Mouse (Mus musculus): ENCODE data around the gene Myo1c. TPM values are rescaled to one million over a fixed set of nuclear protein-coding genes. Genes with fewer than 3 reads are reported as not detected.
A peak's percentile ranks its signal among the peaks of the same experiment; 100 is the strongest.

Gene Myo1c
- polyA plus RNA-seq, 1 experiment = 69.2 TPM

- WGBS = under 1% methylated on average over 78 of the region's 78 CpGs
- peak overlapping the region; percentile 99 for H3K27ac ChIP-seq (ENCODE audit: control insufficient read depth, insufficient read depth, low read depth, low read length, poor library complexity)
- peak overlapping the region; percentile 90 for H3K4me3 ChIP-seq (replicated peaks; ENCODE audit: control insufficient read depth, low read depth, low read length)
- peaks cover 7% of the 10 kb centered on the region; the same call in 1 of the 2 replicates for H3K4me1 ChIP-seq (ENCODE audit: control insufficient read depth, insufficient read depth, low read length)
- TF ChIP-seq POLR2A (IDR thresholded peaks at IDR 0.05; ENCODE audit: borderline replicate concordance, control insufficient read depth, low read depth, low read length) (peak; percentile 59; the same call in 1 of the 2 replicates), CTCF (IDR thresholded peaks at IDR 0.05; ENCODE audit: control insufficient read depth, insufficient read depth, low read length) (no peak)
These were observed 5.6 kb downstream of the Myo1c start for GRCm38 (mm10) chr11:75655621-75656545.

DNA sequence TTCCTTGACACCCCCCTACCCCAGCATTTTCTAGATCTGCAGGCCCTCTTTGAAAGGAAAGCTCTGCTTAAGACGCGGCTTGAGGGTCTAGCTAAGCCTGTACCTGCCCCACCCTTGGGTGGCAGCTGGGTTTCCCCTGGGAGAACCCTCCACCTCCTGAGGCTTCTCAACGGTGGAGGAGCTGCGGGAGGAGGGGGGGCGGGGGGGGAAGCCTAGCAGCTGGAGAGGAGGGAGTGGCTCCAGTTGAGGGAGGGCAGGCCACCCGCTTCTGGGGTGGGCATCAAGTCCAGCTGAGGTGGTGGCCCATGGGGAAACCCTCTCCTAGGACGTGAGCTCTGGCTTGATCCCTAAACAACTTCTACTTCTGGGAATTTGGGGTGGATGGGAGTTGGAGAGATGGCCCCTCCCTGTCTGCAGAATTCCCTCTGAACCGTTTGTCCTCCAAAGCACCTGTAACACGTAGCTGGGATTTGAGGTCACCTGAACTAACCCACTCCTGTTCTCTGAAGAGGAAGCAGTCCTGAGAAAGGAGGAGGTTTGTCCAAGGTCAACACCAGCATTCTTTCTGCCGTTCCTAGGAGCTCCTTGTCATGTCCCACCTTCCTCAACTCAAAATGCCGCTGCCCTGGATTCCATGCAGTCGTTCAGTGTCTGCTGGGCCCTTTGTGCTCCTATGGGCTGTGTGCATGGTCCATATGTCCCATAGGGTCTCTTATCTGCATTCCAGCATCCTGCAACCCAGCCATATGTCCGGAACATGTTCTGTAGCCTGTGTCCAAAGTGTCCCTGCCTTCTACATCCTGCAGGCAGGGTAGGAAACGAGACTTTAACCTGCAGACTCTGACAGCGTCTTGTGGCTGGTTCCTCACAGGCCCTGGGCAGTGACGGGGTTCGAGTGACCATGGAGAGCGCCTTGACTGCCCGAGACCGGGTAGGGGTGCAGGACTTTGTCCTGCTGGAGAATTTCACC lies 6.6 kb downstream of the Myo1c start:
- no peak for TF ChIP-seq CTCF (IDR thresholded peaks at IDR 0.05; ENCODE audit: control insufficient read depth, insufficient read depth, low read length)
- no peak for TF ChIP-seq POLR2A (IDR thresholded peaks at IDR 0.05; ENCODE audit: borderline replicate concordance, control insufficient read depth, low read depth, low read length)
- 56% methylated on average over 20 of the region's 20 CpGs for WGBS
- Histone ChIP-seq H3K4me3 (replicated peaks; ENCODE audit: control insufficient read depth, low read depth, low read length) (peak overlapping the region; percentile 90), H3K4me1 (ENCODE audit: control insufficient read depth, insufficient read depth, low read length) (peaks cover 7% of the 10 kb centered on the region; the same call in 1 of the 2 replicates), H3K27ac (ENCODE audit: control insufficient read depth, insufficient read depth, low read depth, low read length, poor library complexity) (peak overlapping the region; percentile 99)

GRCm38 (mm10) chr11:75657841-75658240 lies 7.5 kb downstream of the Myo1c start:
- H3K27ac ChIP-seq (ENCODE audit: control insufficient read depth, insufficient read depth, low read depth, low read length, poor library complexity) = no peak overlapping the region
- TF ChIP-seq POLR2A (IDR thresholded peaks at IDR 0.05; ENCODE audit: borderline replicate concordance, control insufficient read depth, low read depth, low read length) = no peak
- no peak overlapping the region for H3K4me3 ChIP-seq (replicated peaks; ENCODE audit: control insufficient read depth, low read depth, low read length)
- H3K4me1 ChIP-seq (ENCODE audit: control insufficient read depth, insufficient read depth, low read length) = peaks cover 6% of the 10 kb centered on the region; the same call in 1 of the 2 replicates

- 94% methylated on average over 13 of the region's 13 CpGs for WGBS
- Histone ChIP-seq H3K4me1 (ENCODE audit: control insufficient read depth, insufficient read depth, low read length) (peaks cover 6% of the 10 kb centered on the region; the same call in 1 of the 2 replicates), H3K4me3 (replicated peaks; ENCODE audit: control insufficient read depth, low read depth, low read length) (no peak overlapping the region), H3K27ac (ENCODE audit: control insufficient read depth, insufficient read depth, low read depth, low read length, poor library complexity) (no peak overlapping the region)
- TF ChIP-seq POLR2A (IDR thresholded peaks at IDR 0.05; ENCODE audit: borderline replicate concordance, control insufficient read depth, low read depth, low read length) (no peak), CTCF (IDR thresholded peaks at IDR 0.05; ENCODE audit: control insufficient read depth, insufficient read depth, low read length) (no peak)
These were observed 8.0 kb downstream of the Myo1c start for GRCm38 (mm10) chr11:75658311-75658710.

- 67% methylated on average over 14 of the region's 14 CpGs for WGBS
- Histone ChIP-seq H3K27ac (ENCODE audit: control insufficient read depth, insufficient read depth, low read depth, low read length, poor library complexity) (no peak overlapping the region), H3K4me1 (ENCODE audit: control insufficient read depth, insufficient read depth, low read length) (peaks cover 6% of the 10 kb centered on the region; the same call in 1 of the 2 replicates), H3K4me3 (replicated peaks; ENCODE audit: control insufficient read depth, low read depth, low read length) (no peak overlapping the region)
- TF ChIP-seq POLR2A (IDR thresholded peaks at IDR 0.05; ENCODE audit: borderline replicate concordance, control insufficient read depth, low read depth, low read length) = no peak
- TF ChIP-seq CTCF (IDR thresholded peaks at IDR 0.05; ENCODE audit: control insufficient read depth, insufficient read depth, low read length) = no peak; the same call in 1 of the 2 replicates
These were observed 8.9 kb downstream of the Myo1c start for GRCm38 (mm10) chr11:75658996-75659750.

DNA sequence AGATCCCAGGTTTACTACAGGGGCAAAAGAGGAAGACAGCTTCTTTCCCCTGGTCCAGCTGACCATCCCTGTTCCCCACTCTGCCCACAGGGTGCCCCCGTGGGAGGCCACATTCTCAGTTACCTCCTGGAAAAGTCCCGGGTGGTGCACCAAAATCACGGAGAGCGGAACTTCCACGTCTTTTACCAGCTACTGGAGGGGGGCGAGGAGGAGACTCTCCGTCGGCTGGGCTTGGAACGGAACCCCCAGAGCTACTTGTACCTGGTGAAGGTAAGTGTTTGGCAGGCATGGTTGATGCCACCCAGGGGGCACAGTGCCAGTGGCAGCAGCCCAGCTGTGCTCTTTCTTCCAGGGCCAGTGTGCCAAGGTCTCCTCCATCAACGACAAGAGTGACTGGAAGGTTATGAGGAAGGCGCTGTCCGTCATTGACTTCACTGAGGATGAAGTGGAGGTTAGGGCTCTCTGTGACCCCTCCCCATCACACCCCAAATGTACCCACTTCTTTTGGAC lies 9.8 kb downstream of the Myo1c start:
- peaks cover 4% of the 10 kb centered on the region; the same call in 1 of the 2 replicates for H3K4me1 ChIP-seq (ENCODE audit: control insufficient read depth, insufficient read depth, low read length)

More for the DNA sequence above, 9.8 kb downstream of the Myo1c start:
- Histone ChIP-seq H3K27ac (ENCODE audit: control insufficient read depth, insufficient read depth, low read depth, low read length, poor library complexity) (no peak overlapping the region), H3K4me3 (replicated peaks; ENCODE audit: control insufficient read depth, low read depth, low read length) (no peak overlapping the region)
- no peak for TF ChIP-seq POLR2A (IDR thresholded peaks at IDR 0.05; ENCODE audit: borderline replicate concordance, control insufficient read depth, low read depth, low read length)
- no peak for TF ChIP-seq CTCF (IDR thresholded peaks at IDR 0.05; ENCODE audit: control insufficient read depth, insufficient read depth, low read length)
- 87% methylated on average over 12 of the region's 12 CpGs for WGBS

Measured in bone marrow, adult 2 months (tissue).